Mouse (Mus musculus) left cerebral cortex, adult 2 months (tissue): ENCODE measurements around the gene Alkbh3. TPM values are rescaled to one million over a fixed set of nuclear protein-coding genes. Genes with fewer than 3 reads are reported as not detected.

ENCODE experiments used
- DNase-seq, 2 experiments: peaks; one replicate each; pipeline ENCODE4 v3.0.0; 2021 to 2022; ENCODE audit warnings: low spot score in 2 of 2, mixed read lengths in 1 of 2; ENCODE audit errors: extremely low spot score in 1 of 2
- H3K27ac ChIP-seq: fragments of 200-600 bp; 2 replicates; pipeline ENCODE4 v1.8.1; 2022
- H3K4me3 ChIP-seq: fragments of 200-600 bp; 2 replicates; pipeline ENCODE4 v1.8.1; 2022
- CTCF ChIP-seq: fragments of 200-600 bp; IDR thresholded peaks from 2 replicates; pipeline ENCODE4 v1.8.1; 2022; ENCODE audit warnings: antibody characterized with exemption, mild to moderate bottlenecking, moderate library complexity
- intact Hi-C: fragments of 180-260 bp; cut with DNase I; formaldehyde crosslinking; loops from one replicate; pipeline ENCODE4 v1.15.1; 2025
- total RNA-seq, 2 experiments: library from RNA; stranded (reverse); gene quantifications; 2 replicates each; pipeline ENCODE4 v1.2.3; 2021

The Alkbh3 gene
- total RNA-seq, 2 experiments from 2014 or later = 26.1 to 28.1 TPM

- intact Hi-C loops = no loop called here
- no peak overlapping the region for H3K27ac ChIP-seq
- TF ChIP-seq CTCF = no peak
- H3K4me3 ChIP-seq = no peak overlapping the region
- no peak for DNase-seq
Observed at GRCm38 (mm10) chr2:93988440-93988839, 22.2 kb downstream of the Alkbh3 start.

GRCm38 (mm10) chr2:93982457-93983235 lies 28.0 kb downstream of the Alkbh3 start:
- intact Hi-C loops = no loop called here
- no peak overlapping the region for H3K27ac ChIP-seq
- no peak overlapping the region for H3K4me3 ChIP-seq
- no peak; the same call in 1 of the 2 replicates for TF ChIP-seq CTCF
- DNase-seq = no peak

GRCm38 (mm10) chr2:93979249-93980120 lies 31.1 kb downstream of the Alkbh3 start:
- intact Hi-C loops = no loop called here
- H3K27ac ChIP-seq = no peak overlapping the region; the same call in 1 of the 2 replicates

GRCm38 (mm10) chr2:93976436-93977252 lies 34.0 kb downstream of the Alkbh3 start:
- TF ChIP-seq CTCF = peak; percentile 35
- Histone ChIP-seq H3K27ac (peak overlapping the region; percentile 85), H3K4me3 (peak overlapping the region; percentile 45)
- DNase-seq = peak; percentile 55 to 65
- intact Hi-C loops = loop anchor here (1.0 kb wide), 1 partner anchor 18 kb away; no protein-coding TSS in a partner anchor

More at GRCm38 (mm10) chr2:93979249-93980120, 31.1 kb downstream of the Alkbh3 start:
- no peak overlapping the region for H3K4me3 ChIP-seq
- TF ChIP-seq CTCF = no peak
- no peak for DNase-seq

GRCm38 (mm10) chr2:93975526-93976435 lies 34.8 kb downstream of the Alkbh3 start:
- peak overlapping the region; percentile 85 for H3K27ac ChIP-seq
- no peak for TF ChIP-seq CTCF
- intact Hi-C loops = no loop called here

GRCm38 (mm10) chr2:93975041-93975440 lies 35.6 kb downstream of the Alkbh3 start:
- Histone ChIP-seq H3K27ac (no peak overlapping the region), H3K4me3 (no peak overlapping the region)
- no peak for DNase-seq
- intact Hi-C loops = no loop called here
- no peak for TF ChIP-seq CTCF

More at GRCm38 (mm10) chr2:93975526-93976435, 34.8 kb downstream of the Alkbh3 start:
- DNase-seq = no peak
- H3K4me3 ChIP-seq = peak overlapping the region; percentile 45

- Histone ChIP-seq H3K27ac (no peak overlapping the region), H3K4me3 (no peak overlapping the region)
- no peak for DNase-seq
- TF ChIP-seq CTCF = no peak
- intact Hi-C loops = no loop called here
Observed at GRCm38 (mm10) chr2:93971647-93972046, 39.0 kb downstream of the Alkbh3 start.

- Histone ChIP-seq H3K27ac (no peak overlapping the region), H3K4me3 (no peak overlapping the region)
- TF ChIP-seq CTCF = no peak
- intact Hi-C loops = no loop called here
- DNase-seq = no peak
Observed at GRCm38 (mm10) chr2:93964494-93965160, 46.0 kb downstream of the Alkbh3 start.

GRCm38 (mm10) chr2:93963802-93964201 lies 46.8 kb downstream of the Alkbh3 start:
- DNase-seq = no peak
- Histone ChIP-seq H3K27ac (no peak overlapping the region), H3K4me3 (no peak overlapping the region)
- intact Hi-C loops = no loop called here
- TF ChIP-seq CTCF = no peak

- no peak for DNase-seq
- no peak for TF ChIP-seq CTCF
- intact Hi-C loops = no loop called here
- Histone ChIP-seq H3K27ac (no peak overlapping the region), H3K4me3 (no peak overlapping the region)
Observed at GRCm38 (mm10) chr2:93961716-93962115, 48.9 kb downstream of the Alkbh3 start.
